Mouse (Mus musculus): Measurements from ENCODE around the gene Adgrl3.

Adgrl3 gene

DNA sequence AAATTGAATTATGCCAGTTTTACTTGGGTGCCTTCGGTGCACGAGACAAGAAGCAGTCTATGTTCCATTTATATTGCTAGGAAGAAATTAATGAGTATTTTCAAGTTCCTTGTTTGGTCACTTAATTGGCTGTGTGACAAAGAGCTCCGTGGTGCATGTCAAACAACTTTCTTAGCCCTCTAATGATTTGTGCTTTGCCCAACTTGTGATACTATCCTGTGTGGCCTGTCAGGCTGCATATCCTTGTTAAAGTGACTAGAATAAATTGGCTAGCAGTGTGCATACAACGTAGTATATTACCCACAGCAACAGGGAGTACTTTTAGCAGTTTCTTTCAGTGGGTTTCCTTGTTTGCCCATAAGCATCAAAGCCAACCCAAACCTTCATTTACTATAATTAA is 651.1 kb downstream of the Adgrl3 start:
- no peak for DNase-seq (ENCODE audit: low read depth)

DNA sequence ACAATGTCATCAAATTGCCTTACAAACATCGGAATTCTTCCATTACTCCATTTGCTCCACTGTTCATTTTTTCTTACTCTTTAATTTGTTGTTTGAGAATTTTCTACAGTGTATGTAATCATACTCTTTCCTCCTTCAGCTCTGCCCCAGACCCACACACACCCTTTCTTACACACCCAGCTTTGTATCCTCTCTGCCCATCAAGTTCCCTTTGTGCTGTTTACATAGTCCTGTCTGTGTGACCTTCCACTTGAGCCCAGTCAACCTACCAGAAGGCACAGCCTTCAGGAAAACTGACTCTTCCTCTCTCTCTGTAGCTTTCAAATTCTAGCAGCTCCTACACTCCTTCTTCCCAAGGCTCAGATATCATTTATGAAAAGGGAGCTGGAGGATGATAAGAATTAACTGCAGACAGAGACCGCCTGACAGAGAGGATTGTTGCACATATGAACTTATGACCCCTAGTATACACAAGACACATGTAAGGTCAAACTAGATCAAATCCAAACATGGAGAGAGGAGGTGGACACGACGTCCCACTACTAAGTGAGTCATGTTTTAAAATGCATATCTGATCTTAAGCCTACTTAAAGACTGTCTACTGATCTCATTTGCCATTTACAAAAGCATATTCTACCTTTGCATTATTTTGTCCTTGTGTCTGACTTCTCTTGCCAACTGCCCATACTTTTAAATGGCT is 654.5 kb downstream of the Adgrl3 start:
- no peak for DNase-seq (ENCODE audit: low read depth)

DNA sequence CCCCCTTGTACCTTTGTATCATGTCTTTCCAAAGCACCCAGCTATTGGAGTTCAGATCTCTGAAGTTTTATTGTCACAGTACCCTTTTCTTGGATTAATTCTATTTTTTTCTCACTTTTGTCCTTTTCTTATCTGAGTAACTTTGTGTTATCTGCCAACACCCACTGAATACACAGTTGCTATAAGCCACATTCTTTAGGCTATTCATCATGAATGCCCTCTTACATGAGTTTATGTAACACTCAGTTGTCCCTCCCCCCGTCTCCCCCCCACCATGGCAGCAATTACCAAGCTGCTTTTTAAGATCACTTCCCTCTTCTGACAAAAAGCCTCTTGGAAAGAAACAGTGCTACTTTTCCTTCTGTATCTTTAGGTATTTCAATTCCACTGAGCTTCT is 655.0 kb downstream of the Adgrl3 start:
- no peak for DNase-seq (ENCODE audit: low read depth)

DNA sequence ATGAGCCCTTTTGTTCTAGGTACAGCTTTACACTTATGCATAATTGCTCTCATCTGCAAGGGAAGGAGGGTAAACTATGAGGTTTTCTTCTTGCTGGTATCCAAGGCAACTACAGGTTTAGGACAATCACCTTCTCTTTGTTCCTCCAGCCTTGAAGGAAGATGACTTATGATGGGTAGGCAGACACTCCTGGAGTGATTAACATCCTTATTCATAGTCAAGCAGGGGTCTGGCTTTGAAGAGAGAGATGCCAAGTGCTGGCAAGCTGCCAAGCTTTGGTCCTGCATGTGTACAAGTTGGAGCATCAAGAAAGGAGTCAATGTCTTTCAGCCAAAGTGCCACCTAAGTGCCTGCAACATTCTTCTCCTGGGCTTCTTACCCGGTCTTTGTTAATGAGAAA is 657.0 kb downstream of the Adgrl3 start:
- DNase-seq (ENCODE audit: low read depth): no peak

DNA sequence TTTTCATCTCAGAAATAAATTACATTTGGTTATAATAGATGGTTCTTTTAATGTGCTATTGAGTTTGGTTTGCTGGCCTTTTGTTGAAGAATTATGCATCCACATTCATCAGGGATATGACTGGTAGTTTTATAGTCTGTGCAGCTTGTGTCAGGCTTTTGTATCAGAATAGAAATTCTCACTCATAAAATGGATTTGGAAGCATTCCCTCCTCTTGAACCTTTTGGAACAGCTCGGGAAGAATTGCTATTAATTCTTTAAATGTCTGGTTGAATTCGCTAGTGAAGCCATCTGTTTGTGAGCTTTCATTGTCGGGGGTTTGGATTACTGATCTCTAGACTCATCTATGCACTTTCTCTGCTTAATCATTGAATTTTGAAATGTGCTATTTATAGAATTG is 666.3 kb downstream of the Adgrl3 start:
- no peak for DNase-seq (ENCODE audit: low read depth)

DNA sequence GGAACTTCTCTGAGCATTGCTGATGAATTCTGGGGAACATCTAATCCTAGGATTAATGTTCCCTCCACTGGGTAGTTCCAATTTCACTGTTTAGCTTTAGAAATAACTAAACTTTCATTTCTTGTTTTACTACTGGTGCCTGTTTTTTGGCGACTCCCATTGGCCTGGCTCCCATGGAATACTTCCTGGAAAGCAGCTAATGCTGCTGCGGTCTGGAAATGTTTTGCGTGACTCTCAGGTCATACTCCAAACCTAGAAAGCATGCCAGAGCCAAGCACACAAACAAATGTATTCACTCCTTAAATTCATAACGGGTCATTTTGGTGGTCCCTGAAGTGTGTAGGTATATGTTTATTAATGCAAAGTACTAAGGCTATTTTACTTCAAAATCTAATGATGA is 666.9 kb downstream of the Adgrl3 start:
- DNase-seq (ENCODE audit: low read depth): no peak

DNA sequence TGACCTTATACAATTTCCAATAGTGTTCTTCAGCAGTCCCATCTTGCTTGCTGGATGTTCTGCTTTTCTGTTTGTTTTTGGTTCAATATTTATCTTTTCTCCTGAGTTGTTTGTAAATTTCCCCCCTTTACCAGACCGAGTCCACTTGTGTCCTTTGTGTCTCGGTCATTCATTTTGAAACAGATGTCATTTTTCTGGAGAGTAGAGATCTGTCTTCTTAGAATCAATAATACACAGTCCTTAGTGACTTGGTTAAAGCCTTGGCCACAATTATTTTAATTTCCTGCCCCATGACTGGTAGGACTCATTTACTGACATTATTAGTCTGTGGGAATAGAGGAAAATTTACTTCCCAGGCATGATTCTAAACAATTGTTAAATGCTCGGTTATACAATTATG is 709.7 kb downstream of the Adgrl3 start:
- DNase-seq (ENCODE audit: low read depth): no peak

DNA sequence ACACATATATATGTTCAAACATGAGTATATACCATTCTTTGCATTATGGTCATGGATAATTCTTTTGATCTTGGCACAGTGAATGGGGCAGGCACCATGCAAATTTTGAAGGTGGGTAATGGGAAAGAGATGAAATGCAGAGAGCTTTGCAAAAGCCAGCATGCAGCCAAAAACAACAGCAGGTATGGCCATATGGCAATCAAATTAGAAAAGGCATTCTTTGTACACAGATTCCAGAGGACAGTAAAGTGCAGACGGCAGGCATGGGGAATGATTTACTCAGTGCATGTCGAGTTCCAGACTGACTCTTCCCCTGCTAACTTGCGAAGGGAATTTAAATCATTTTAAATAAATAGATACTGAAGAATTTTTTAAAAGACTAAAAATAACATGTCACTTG is 716.1 kb downstream of the Adgrl3 start:
- no peak for DNase-seq (ENCODE audit: low read depth)

DNA sequence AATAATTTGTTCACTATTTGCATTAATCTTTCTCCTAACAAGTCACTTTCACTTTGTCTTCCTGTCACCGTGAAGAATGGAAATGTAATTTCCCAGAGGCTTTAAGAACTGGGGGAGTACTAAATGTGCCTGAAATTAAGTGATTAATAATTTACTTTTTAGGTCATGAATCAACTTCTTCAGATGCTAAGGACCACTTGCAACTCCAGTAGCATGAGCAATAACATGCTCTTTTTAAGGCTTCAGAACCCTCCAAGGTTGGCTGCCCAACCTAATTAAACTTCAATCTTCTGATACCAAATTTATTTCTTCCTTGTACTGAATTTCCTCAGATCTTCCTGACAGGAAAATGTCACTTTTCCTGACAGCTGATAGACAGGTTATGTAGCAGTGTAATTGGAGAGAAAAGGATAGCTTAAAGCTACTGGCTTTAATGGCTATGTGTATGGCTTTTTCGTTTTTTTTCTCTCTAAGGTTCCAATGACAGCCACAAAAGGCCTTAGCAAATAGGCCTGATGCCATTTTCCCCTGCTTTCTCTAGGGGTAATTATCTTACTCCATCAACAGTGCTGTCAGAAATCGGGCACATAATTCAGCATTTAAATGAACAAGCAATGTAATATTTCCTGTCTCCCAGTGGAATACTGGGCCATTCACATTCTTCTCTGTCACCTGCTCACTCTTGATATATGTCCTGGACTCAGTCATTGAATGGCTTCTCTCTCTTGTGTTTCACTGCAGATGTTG is 718.5 kb downstream of the Adgrl3 start:
- DNase-seq (ENCODE audit: low read depth): no peak

DNA sequence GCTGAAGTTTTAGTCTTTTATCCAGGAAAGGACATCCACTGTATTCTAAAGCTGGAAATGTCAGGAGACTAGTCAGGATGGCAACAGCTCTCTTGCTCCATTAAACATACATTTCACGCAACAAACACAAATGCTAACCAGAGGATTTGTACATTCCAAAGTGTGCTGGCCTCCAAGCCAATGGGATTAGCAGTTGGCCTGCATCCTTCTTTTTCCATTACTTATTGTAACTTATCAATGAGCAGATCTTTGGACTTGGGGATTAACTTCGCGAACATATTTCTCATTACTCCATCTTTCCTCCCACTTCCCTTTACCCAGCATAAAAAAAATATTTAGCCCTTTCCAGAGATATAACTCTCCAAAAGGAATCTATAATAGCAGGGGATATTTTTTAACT is 732.5 kb downstream of the Adgrl3 start:
- no peak for DNase-seq (ENCODE audit: low read depth)

DNA sequence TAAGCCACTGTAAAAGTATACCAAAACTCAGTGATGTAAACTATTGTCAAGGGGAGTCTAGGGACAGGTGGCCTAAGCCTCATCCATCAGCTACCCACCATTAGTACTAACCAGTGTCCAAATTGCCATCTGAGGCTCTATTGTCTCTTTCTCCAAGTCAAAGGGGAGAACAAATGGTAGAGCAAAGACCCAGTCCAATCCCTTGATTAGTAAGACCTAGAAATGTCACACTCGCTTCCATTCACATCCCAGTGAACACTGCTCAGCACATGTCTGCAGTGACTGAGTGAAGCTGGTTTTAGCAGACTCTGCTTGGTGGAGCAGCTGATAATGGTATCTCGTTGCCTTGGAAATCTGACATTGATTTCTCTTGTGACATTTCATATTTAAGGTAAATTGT is 735.8 kb downstream of the Adgrl3 start:
- DNase-seq (ENCODE audit: low read depth): no peak

DNA sequence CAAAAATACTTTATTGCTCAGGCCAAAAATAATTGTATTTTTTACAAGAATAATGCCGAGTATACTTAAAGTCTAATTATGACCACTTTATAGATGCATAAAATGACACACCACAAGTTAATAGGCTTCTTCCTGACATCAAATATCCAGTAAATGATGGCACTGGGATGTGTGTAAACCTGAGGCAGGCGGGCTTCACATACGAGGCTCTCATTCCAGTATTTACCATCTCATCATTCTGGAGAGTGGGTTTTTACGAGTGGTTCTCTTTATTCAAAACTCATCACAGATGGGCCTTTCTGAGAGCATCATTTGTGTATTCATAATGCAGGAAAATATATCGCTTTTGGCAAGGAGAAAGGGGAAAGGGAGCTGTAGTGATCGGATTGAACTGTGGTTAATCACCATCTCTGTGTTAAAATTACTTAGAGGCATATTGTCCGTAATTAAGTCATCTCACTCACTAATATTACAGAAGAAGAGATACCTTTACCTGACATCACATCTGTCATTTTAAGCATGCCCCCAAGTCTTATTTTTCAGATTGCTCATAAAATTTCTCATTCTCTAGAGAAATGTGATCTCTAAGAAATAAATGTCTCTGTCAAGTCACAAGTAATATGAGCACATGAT is 737.3 kb downstream of the Adgrl3 start:
- DNase-seq (ENCODE audit: low read depth): no peak

DNA sequence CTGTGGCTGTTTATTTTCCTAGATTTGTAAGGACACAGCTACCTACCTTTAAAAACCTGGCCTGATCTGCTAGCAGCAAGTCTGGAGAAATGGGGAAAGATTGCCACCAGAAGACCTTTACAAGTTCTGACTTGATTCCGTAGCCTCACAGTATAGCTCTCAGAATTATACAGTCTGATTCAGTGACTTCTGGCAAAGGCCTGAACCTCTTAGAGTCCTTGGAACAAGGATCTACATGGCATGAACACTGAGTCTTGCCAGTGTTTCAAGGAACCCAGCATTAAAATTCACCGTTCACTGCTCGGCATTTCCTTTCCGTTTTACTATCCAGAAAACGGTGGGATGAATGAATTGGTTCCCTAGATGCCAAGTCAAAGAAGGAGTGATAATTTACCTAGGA is 756.3 kb downstream of the Adgrl3 start:
- DNase-seq (ENCODE audit: low read depth): no peak

DNA sequence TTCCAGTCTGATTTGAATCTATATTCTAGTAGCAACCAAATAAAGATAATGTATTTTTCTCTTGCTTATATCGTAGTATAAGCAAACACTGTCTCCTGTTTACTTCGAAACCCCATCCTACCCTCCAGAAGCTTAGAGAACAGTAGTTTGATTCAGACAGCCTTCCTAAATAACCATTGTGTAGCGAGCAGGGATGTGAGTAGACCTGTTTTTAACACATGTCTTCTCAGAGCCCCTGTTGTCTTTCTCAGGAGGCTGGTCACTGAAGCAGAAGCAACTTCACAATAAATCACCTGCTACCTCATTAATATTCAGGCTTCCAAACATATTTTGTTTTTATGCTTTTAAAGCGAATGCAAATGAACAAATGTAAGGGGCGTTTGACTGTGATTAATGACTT is 756.8 kb downstream of the Adgrl3 start:
- no peak for DNase-seq (ENCODE audit: low read depth)

DNA sequence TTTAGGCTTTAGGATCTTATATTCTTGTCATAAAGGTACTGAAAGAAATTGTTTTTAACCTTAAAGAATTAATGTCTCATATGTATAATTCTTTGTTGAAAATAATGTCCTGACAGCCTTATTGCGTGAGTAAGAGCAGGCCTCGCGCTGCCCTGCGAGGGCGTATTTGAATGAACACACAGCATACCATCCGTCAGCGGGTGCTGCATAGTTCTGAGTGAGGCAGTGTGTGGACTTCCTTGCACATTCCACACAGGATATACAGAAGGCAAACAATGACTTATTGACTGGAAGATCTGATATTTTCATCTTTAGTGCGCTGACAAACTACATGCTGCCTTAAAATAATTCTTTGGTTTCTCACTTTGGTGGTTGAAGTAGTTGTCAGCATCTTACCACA is 764.8 kb downstream of the Adgrl3 start:
- no peak for DNase-seq (ENCODE audit: low read depth)

DNA sequence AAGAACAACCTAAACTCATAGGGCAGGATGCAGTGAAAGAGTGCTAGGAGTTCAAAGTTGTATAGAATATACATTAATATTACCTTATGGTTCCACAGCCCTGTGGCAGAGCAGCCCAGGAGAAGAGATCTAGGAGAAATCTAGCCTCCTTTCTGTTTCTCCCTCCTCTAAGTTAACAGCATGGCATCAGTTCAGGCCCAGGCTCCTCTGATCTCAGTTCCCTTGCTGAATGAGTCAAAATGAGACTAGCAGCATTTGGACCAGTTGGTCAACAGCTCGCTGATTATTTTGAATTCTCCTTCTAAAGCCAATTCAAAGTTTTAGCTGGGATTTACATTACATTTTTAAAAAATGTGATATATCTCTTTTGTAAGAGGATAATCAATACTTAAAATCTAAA is 770.8 kb downstream of the Adgrl3 start:
- no peak for DNase-seq (ENCODE audit: low read depth)

DNA sequence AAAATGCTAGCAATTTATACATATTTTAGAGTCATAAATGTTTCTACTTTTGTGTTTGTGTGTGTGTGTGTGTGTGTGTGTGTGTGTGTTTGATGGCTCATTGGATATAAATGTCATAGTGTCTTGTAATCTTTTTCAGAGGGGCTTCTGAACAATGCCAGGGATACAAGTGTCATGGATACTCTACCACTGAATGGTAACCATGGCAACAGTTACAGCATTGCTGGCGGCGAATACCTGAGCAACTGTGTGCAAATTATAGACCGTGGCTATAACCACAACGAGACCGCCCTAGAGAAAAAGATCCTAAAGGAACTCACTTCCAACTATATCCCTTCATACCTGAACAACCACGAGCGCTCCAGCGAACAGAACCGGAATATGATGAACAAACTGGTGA is 774.2 kb downstream of the Adgrl3 start:
- no peak for DNase-seq (ENCODE audit: low read depth)

DNA sequence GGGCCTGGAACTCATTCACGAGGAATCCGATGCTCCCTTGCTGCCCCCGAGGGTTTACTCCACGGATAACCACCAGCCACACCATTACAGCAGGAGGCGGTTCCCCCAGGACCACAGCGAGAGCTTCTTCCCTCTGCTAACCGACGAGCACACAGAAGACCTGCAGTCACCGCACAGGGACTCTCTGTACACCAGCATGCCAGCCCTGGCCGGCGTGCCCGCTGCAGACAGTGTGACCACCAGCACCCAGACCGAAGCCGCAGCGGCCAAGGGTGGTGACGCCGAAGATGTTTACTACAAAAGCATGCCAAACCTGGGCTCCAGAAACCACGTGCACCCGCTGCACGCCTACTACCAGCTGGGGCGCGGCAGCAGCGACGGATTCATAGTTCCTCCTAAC is 774.7 kb downstream of the Adgrl3 start:
- DNase-seq (ENCODE audit: low read depth): no peak

DNA sequence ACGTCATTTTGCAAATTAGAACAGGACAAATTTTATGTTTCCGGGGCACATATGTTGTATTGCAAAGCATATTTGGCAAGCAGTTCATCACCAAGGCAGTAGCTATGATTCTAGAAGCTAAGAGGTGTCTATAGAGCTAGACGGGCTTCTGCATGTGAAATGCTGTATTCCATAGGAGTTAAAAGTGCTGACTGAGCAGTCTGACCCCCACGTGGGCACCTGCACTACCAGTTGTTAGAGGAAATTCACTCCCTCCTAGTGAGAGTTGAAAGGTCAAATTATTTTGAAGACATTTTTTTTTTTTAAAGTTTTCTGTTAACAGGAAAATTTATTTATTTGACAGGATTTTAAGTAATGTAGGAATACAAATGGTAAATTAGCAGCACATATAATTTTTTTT is 776.2 kb downstream of the Adgrl3 start:
- DNase-seq (ENCODE audit: low read depth): no peak

DNA sequence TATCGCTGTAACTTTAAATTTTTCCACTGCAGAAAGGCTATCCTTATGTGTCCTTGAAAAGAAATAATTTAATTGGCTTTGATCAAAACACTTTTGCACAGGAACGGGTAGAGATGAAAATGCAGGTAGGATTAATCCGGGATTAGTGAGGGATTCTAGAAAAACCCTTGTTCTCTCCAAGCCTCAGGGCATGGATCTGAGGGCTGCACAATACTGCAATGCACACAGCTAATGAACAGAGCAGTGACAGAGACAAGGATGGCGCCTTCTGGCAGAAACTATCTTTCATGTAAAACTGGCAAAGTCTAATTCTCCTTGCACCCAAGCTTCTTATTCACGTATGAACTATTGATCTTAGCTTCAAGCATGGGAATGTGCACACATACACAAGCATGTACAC is 791.0 kb downstream of the Adgrl3 start:
- DNase-seq (ENCODE audit: low read depth): no peak

DNA sequence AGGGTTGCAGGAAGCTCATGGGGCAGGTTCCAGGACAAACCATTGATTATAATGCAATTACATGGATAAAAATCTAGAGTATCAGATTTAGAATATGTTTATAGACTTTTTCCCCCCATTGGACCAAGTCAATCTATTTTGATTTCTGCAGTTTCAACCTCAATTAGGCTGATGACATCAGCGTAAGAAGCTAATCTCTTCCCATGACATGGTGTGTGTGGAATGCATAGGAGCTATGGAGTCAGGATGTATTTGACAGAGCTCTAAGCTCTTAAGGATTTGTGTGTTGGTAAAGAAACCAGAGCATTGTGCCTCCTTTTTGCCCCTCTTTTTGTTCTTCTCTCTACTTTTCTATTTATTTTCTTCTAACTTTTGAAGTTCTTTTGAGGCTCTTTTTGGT is 812.1 kb downstream of the Adgrl3 start:
- DNase-seq (ENCODE audit: low read depth): no peak

DNA sequence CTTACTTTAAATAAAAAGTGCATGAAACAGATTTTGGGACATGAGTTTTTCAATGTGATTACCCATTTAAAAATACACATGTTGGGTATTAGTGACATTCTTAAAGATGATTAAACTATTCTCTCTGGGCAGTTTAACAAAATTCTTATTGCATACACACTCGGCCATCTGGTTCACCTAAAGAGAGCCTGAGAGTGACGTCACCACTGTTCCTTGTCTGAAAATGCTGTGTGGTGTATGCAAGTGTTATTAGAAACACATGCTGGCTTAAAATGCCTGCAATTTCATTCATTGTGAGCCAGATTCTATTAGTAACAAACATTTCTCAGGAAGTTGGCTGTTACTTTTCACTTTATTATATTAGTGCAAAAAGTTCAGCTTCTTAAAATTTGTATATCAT is 812.7 kb downstream of the Adgrl3 start:
- DNase-seq (ENCODE audit: low read depth): no peak

DNA sequence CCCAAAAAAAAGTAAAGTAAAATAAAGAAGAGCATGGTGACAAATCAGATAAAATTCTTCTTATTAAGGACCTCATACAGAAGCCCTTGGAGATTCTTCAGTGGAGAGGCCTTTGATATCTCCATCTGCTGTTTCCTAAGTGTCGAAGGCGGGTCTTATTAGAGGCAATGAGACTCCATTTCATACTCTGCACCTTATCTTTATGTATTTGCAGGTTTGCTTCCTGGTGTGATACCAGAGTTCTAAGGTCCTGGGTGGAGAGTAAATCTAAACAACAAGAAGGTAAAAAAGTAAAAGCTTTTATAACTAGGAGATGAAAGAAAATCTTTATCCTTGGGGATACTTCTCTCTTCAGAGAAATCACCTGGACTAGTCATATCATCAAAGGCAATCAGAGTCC is 817.9 kb downstream of the Adgrl3 start:
- no peak for DNase-seq (ENCODE audit: low read depth)

DNA sequence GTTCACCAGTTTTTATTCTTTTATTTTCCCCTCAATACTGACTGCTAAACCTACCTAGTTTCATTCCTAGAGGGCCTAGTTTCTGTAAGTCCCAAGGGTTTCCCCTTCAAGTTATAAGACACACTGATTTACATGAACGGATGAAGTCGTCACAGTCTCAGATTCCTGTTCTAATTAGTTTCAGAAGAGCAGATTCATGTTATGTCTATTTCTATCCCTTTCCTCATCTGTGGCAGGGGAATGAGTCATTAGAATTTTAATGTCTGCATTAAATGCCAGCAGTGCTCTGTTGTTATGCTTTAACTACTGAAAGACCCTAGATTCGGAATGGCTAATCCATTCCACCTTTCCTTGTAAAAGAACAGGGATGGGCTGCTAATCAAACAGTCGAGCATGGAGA is 823.9 kb downstream of the Adgrl3 start:
- no peak for DNase-seq (ENCODE audit: low read depth)
